Mouse (Mus musculus): ENCODE results near the gene Atp8b4.

The Atp8b4 gene

GRCm38 (mm10) chr2:126359965-126360364 is 140.5 kb downstream of the Atp8b4 start:
- DNase-seq: no peak

DNA sequence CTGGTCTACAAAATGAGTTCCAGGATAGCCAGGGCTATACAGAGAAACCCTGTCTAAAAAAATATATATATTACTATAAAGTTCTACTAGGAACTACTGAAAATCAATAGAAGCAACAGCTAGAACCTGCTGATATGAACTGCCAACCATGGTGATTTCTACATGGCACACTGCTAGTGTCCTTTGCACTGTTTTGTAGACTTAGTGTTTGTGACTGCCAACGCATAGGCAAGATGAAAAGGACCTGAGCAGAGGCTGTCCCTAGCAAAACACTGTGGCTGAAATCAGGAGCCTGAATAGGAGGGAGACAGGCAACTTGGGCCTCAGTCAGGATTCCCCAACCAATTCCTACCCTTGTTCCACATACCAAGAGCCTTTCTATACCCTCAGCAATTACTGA is 141.2 kb downstream of the Atp8b4 start:
- DNase-seq: no peak

DNA sequence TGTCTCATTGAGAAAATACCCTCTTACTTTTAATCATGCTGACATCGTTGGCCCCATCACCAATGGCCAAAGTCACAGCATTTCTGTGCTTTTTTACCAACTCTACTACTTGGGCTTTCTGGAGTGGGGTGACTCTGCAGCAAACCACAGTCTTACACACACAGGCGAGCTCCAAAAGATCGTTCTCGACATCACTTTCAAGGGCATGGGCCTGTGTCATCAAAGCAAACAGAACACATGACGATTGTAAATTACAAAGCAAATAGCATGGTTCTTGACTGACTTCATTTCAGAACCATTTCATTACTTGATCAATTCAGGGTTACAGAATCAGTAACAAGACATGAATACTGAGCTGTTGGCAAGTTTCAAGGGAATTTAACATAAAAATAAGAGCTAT is 141.7 kb downstream of the Atp8b4 start:
- no peak for DNase-seq

GRCm38 (mm10) chr2:126355259-126355658 is 145.2 kb downstream of the Atp8b4 start:
- DNase-seq: no peak

DNA sequence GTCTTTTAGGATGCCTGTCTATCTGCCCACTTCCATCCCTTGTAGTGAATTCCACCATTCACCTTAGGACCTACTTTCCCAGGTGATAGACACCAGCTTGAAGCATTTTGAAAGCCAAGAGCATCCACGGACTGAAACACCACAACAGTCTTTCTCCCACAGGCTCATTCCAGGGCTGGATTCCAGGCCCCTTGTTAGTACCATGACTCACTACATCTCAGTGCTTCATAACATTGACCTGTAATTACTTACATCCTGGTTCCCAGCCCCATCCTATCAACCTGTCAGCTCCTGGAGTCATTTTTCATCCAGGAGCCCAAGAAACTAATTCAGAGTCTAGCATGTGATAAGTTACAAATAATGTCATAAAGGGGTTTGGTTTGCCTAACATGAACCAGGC is 148.7 kb downstream of the Atp8b4 start:
- DNase-seq: no peak

GRCm38 (mm10) chr2:126343026-126343593 is 157.4 kb downstream of the Atp8b4 start:
- DNase-seq: no peak

DNA sequence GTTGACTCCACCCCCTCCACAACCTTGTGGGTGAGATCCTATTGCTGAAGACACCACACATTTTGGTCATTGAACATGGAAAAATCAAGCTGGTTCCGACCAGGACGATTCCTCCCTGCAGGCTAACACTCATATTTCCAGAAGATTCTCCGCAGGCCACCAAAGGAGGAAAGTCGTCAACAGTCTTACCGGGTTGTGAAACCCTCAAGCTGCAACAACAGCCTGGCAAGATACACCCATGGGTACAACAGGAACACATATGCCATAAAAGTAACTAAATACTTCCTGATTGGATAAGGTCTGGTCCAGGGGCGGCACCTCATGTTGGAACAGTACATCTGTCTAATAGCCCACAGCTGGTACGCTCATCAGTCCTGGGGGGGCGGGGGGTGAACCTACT is 159.0 kb downstream of the Atp8b4 start:
- DNase-seq: no peak

DNA sequence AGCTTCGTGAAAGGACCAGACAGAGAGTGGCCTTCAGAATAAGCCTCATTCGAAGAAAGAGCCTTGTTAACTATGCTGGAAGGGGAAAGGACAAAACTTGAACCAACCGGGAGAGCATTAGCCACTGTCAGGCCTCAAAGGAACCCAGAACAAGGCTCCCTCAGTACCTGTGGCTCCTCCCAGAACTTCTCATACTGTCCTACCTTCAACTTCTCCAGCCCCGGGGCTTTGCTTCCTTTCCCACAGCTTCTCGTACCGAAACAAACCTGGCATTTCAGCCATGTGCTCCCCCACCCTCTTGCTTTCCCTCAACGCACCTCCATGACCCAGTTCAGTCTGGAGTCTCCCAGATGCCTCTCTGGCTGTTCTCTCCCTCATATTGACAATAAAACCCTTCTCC is 160.3 kb downstream of the Atp8b4 start:
- DNase-seq: no peak

GRCm38 (mm10) chr2:126339516-126339915 is 161.0 kb downstream of the Atp8b4 start:
- no peak for DNase-seq

GRCm38 (mm10) chr2:126337143-126337542 is 163.3 kb downstream of the Atp8b4 start:
- no peak for DNase-seq

DNA sequence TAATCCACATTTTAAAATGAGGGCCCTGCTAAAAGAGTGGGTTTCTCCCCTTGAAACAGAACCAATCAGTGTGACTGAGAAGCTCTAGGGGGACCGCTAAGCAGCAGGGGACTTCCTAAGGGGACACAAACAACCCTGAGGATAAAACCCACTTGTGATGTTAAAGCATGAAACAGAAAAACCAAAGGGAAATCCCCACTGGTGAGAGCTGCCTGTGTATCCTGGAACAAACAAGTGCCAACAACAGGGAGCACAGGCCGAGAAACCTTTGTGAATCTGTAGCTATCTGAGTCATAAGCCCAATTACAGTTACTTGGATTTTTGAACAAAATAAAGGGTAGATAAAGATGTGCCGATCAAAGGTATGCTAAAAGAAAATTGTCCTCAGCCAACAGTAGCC is 168.7 kb downstream of the Atp8b4 start:
- no peak for DNase-seq

DNA sequence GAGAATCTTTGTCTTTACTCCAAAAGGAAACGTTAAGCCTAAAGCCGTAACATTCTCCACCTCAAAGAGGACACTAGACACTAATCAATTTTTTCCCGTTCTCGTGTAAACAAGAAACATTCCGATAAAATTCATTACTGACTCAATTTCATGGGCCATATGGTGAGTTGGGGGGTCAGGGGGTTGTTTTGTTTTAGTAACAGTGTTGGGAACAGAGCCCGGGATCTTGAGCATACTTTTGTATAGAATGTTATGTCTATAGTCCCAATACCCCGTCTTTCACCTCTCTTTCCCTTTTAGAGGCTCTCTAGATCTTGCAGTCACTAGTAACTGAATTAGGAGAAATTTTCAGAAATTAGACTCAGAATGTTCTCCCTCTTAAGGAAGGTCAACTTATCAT is 177.3 kb downstream of the Atp8b4 start:
- DNase-seq: no peak

- DNase-seq: no peak
These were observed 177.8 kb downstream of the Atp8b4 start for GRCm38 (mm10) chr2:126322631-126323031.

DNA sequence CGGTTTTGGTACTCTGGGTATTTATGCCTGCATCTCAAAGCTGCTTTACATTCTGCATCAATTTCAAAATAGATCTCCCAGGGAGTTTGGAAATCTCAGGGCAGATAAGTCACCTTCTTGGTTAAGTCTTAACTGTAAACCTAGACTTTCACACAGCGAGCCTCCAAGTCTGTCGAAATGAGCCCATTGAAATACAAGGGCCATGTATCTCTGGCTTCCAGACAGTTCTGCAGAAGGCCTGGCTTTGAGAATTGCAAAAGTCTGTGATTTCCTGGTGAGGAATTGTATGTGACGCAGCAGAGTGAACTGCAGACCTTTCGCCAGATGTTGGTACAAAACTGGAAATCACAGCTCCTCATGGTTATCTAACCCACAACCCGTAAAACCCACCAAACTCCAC is 182.4 kb downstream of the Atp8b4 start:
- DNase-seq: no peak

- DNase-seq: no peak
These were observed 183.5 kb downstream of the Atp8b4 start for GRCm38 (mm10) chr2:126316942-126317341.

GRCm38 (mm10) chr2:126316346-126316745 is 184.1 kb downstream of the Atp8b4 start:
- DNase-seq: no peak

DNA sequence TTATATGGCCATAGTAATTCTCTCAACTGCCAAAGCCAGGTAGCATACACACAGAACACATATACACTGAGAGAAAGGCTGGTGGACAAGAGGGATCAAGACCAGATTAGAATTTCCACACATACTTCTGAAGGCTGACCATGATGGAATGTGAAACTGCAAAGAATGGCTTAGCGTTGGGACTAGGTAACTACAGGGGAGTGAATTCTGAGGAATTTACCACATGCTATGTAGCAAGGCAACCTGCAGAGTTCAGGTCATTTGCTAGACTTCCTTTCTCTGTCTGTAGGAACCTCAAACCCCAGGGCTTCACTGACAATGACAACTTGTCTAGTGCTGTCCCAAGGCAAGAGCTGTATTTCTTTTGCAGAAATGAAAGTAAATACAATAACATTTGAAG is 189.4 kb downstream of the Atp8b4 start:
- no peak for DNase-seq

DNA sequence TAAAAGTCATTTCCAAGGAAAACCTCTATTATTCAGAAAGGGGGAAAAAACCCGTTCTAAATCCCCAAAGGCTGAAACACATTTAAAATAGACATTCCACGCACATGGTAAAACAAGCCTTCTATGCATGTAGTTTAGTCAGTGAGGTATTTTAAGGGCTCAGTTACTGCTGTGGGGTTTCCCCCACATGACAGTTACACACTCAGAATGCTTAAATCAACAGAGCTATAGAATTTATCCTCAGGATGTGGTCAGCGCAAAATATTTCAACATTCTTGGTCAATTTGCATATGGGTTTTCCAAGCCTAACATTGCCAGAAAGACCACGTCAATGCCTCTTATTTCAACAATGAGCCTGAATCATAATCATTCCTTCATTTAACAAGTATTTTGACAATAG is 190.5 kb downstream of the Atp8b4 start:
- DNase-seq: no peak

- no peak for DNase-seq
These were observed 195.9 kb downstream of the Atp8b4 start for GRCm38 (mm10) chr2:126304621-126305020.

DNA sequence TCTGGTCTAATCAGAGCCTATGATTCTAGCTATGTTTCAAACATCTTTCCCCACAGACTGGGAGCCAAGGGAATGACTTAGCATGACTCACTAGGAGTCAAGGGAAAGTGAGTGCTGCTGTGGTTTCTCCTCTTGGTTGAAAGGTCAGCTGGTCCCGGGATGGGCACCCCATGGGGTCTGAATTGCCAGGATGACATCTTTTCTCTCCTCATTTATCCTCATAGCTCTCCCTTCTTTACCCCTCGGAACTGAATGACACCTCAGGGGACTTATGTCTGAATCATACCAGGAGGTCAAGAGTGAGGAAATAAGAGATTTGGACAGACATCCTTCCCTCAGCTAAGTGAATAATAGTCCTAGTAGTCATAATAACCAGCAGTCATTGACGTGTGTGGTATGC is 197.2 kb downstream of the Atp8b4 start:
- no peak for DNase-seq

GRCm38 (mm10) chr2:126302381-126302780 is 198.1 kb downstream of the Atp8b4 start:
- DNase-seq: no peak

GRCm38 (mm10) chr2:126290702-126291101 is 209.8 kb downstream of the Atp8b4 start:
- DNase-seq: no peak

GRCm38 (mm10) chr2:126287942-126288341 is 212.5 kb downstream of the Atp8b4 start:
- no peak for DNase-seq

- no peak for DNase-seq
These were observed 214.1 kb downstream of the Atp8b4 start for GRCm38 (mm10) chr2:126286420-126286819.

- no peak for DNase-seq
These were observed 216.4 kb downstream of the Atp8b4 start for GRCm38 (mm10) chr2:126284071-126284470.

DNA sequence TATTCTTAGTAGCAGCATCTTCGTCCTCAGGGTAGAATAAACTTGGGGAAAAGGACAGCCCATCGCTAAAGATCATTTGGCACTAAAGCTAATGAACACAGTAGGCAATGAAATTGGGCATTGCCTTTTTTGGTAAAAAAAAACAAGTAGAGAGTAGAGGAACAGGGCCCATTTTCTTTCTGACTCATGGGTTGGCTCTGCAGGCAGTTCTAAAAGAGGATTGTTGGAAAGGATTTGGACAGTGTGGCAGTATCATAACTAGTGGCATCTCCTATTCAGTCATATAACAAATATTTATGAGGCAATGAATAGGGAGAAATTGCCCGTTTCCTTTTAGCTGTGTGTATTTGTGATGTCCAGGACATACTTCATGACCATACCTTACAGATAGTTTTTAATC is 217.4 kb downstream of the Atp8b4 start:
- DNase-seq: no peak
